Mouse (Mus musculus) liver, embryonic 14.5 days (tissue): ENCODE results near the gene Cog6.

ENCODE experiments used
- CTCF ChIP-seq: IDR thresholded peaks from 2 replicates; pipeline ENCODE4 v1.5.1; 2016; ENCODE audit warnings: antibody characterized with exemption, low read depth, control low read depth
- EP300 ChIP-seq: IDR thresholded peaks from 2 replicates; pipeline ENCODE4 v1.6.1; 2016; ENCODE audit warnings: antibody characterized with exemption, low read depth

- TF ChIP-seq CTCF (no peak), EP300 (no peak)
Measured at GRCm38 (mm10) chr3:53046371-53046770, 29.3 kb upstream of the Cog6 start.
